Mouse (Mus musculus): Measurements from ENCODE around the gene Apoc4. TPM values are rescaled to one million over a fixed set of nuclear protein-coding genes. Genes with fewer than 3 reads are reported as not detected.

The Apoc4 gene
- polyA plus RNA-seq, 1 experiment from 2014 or later: 0.34 TPM

GRCm38 (mm10) chr7:19651063-19651786 lies 30.1 kb downstream of the Apoc4 start:
- Histone ChIP-seq H3K27me3 (ENCODE audit: control insufficient read depth, insufficient read depth, low read depth, low read length) (no peaks in the 10 kb centered on the region), H3K4me1 (replicated peaks; ENCODE audit: control insufficient read depth, insufficient read depth, low read length) (no peaks in the 10 kb centered on the region), H3K4me2 (ENCODE audit: low read depth, low read length) (no peak overlapping the region), H3K36me3 (ENCODE audit: control insufficient read depth, insufficient read depth, low read length) (peaks cover 42% of the 10 kb centered on the region), H3K9ac (ENCODE audit: low read length) (no peak overlapping the region), H3K4me3 (ENCODE audit: low read length) (no peak overlapping the region), H3K9me3 (ENCODE audit: control insufficient read depth, low read length) (no peaks in the 10 kb centered on the region), H3K27ac (ENCODE audit: low read length) (no peak overlapping the region)
- no peak for ATAC-seq (ENCODE audit: low read depth)
- WGBS: 85% methylated on average over 6 of the region's 6 CpGs

GRCm38 (mm10) chr7:19641223-19641622 lies 40.1 kb downstream of the Apoc4 start:
- Histone ChIP-seq H3K27me3 (ENCODE audit: control insufficient read depth, insufficient read depth, low read depth, low read length) (no peaks in the 10 kb centered on the region), H3K4me1 (replicated peaks; ENCODE audit: control insufficient read depth, insufficient read depth, low read length) (no peaks in the 10 kb centered on the region), H3K36me3 (ENCODE audit: control insufficient read depth, insufficient read depth, low read length) (peaks cover 35% of the 10 kb centered on the region), H3K9me3 (ENCODE audit: control insufficient read depth, low read length) (no peaks in the 10 kb centered on the region), H3K4me2 (ENCODE audit: low read depth, low read length) (no peak overlapping the region), H3K27ac (ENCODE audit: low read length) (no peak overlapping the region), H3K9ac (ENCODE audit: low read length) (no peak overlapping the region), H3K4me3 (ENCODE audit: low read length) (no peak overlapping the region)
- ATAC-seq (ENCODE audit: low read depth): no peak
- 91% methylated on average over 4 of the region's 4 CpGs for WGBS

- Histone ChIP-seq H3K36me3 (ENCODE audit: control insufficient read depth, insufficient read depth, low read length) (peaks cover 34% of the 10 kb centered on the region), H3K9me3 (ENCODE audit: control insufficient read depth, low read length) (no peaks in the 10 kb centered on the region), H3K4me2 (ENCODE audit: low read depth, low read length) (no peak overlapping the region), H3K27me3 (ENCODE audit: control insufficient read depth, insufficient read depth, low read depth, low read length) (no peaks in the 10 kb centered on the region), H3K4me1 (replicated peaks; ENCODE audit: control insufficient read depth, insufficient read depth, low read length) (no peaks in the 10 kb centered on the region), H3K9ac (ENCODE audit: low read length) (no peak overlapping the region), H3K27ac (ENCODE audit: low read length) (no peak overlapping the region), H3K4me3 (ENCODE audit: low read length) (no peak overlapping the region)
- 85% methylated on average over 11 of the region's 11 CpGs for WGBS
- ATAC-seq (ENCODE audit: low read depth): no peak
Measured at GRCm38 (mm10) chr7:19635074-19635827, 46.0 kb downstream of the Apoc4 start.

- Histone ChIP-seq H3K9ac (ENCODE audit: low read length) (no peak overlapping the region), H3K27me3 (ENCODE audit: control insufficient read depth, insufficient read depth, low read depth, low read length) (no peaks in the 10 kb centered on the region), H3K36me3 (ENCODE audit: control insufficient read depth, insufficient read depth, low read length) (peaks cover 34% of the 10 kb centered on the region), H3K4me2 (ENCODE audit: low read depth, low read length) (no peak overlapping the region), H3K27ac (ENCODE audit: low read length) (no peak overlapping the region), H3K4me3 (ENCODE audit: low read length) (no peak overlapping the region), H3K9me3 (ENCODE audit: control insufficient read depth, low read length) (no peaks in the 10 kb centered on the region), H3K4me1 (replicated peaks; ENCODE audit: control insufficient read depth, insufficient read depth, low read length) (no peaks in the 10 kb centered on the region)
- ATAC-seq (ENCODE audit: low read depth): no peak
- WGBS: 91% methylated on average over 2 of the region's 2 CpGs
Measured at GRCm38 (mm10) chr7:19634591-19634990, 46.7 kb downstream of the Apoc4 start.

GRCm38 (mm10) chr7:19633855-19634254 lies 47.4 kb downstream of the Apoc4 start:
- WGBS: 89% methylated on average over 15 of the region's 15 CpGs
- no peak for ATAC-seq (ENCODE audit: low read depth)
- peaks cover 34% of the 10 kb centered on the region for H3K36me3 ChIP-seq (ENCODE audit: control insufficient read depth, insufficient read depth, low read length)

GRCm38 (mm10) chr7:19633197-19633596 lies 48.1 kb downstream of the Apoc4 start:
- ATAC-seq (ENCODE audit: low read depth): no peak
- peaks cover 34% of the 10 kb centered on the region for H3K36me3 ChIP-seq (ENCODE audit: control insufficient read depth, insufficient read depth, low read length)
- WGBS: 80% methylated on average over 17 of the region's 17 CpGs

More at GRCm38 (mm10) chr7:19633855-19634254, 47.4 kb downstream of the Apoc4 start:
- Histone ChIP-seq H3K4me1 (replicated peaks; ENCODE audit: control insufficient read depth, insufficient read depth, low read length) (no peaks in the 10 kb centered on the region), H3K9me3 (ENCODE audit: control insufficient read depth, low read length) (no peaks in the 10 kb centered on the region), H3K27ac (ENCODE audit: low read length) (no peak overlapping the region), H3K9ac (ENCODE audit: low read length) (no peak overlapping the region), H3K27me3 (ENCODE audit: control insufficient read depth, insufficient read depth, low read depth, low read length) (no peaks in the 10 kb centered on the region), H3K4me3 (ENCODE audit: low read length) (no peak overlapping the region), H3K4me2 (ENCODE audit: low read depth, low read length) (no peak overlapping the region)

GRCm38 (mm10) chr7:19632720-19633119 lies 48.6 kb downstream of the Apoc4 start:
- Histone ChIP-seq H3K9ac (ENCODE audit: low read length) (no peak overlapping the region), H3K4me2 (ENCODE audit: low read depth, low read length) (no peak overlapping the region), H3K27me3 (ENCODE audit: control insufficient read depth, insufficient read depth, low read depth, low read length) (no peaks in the 10 kb centered on the region), H3K4me1 (replicated peaks; ENCODE audit: control insufficient read depth, insufficient read depth, low read length) (no peaks in the 10 kb centered on the region), H3K36me3 (ENCODE audit: control insufficient read depth, insufficient read depth, low read length) (peaks cover 31% of the 10 kb centered on the region), H3K9me3 (ENCODE audit: control insufficient read depth, low read length) (no peaks in the 10 kb centered on the region), H3K4me3 (ENCODE audit: low read length) (no peak overlapping the region), H3K27ac (ENCODE audit: low read length) (no peak overlapping the region)
- no peak for ATAC-seq (ENCODE audit: low read depth)

More at GRCm38 (mm10) chr7:19633197-19633596, 48.1 kb downstream of the Apoc4 start:
- Histone ChIP-seq H3K9me3 (ENCODE audit: control insufficient read depth, low read length) (no peaks in the 10 kb centered on the region), H3K9ac (ENCODE audit: low read length) (no peak overlapping the region), H3K4me2 (ENCODE audit: low read depth, low read length) (no peak overlapping the region), H3K27me3 (ENCODE audit: control insufficient read depth, insufficient read depth, low read depth, low read length) (no peaks in the 10 kb centered on the region), H3K4me1 (replicated peaks; ENCODE audit: control insufficient read depth, insufficient read depth, low read length) (no peaks in the 10 kb centered on the region), H3K4me3 (ENCODE audit: low read length) (no peak overlapping the region), H3K27ac (ENCODE audit: low read length) (no peak overlapping the region)

- Histone ChIP-seq H3K27me3 (ENCODE audit: control insufficient read depth, insufficient read depth, low read depth, low read length) (no peaks in the 10 kb centered on the region), H3K4me3 (ENCODE audit: low read length) (no peak overlapping the region), H3K4me1 (replicated peaks; ENCODE audit: control insufficient read depth, insufficient read depth, low read length) (no peaks in the 10 kb centered on the region), H3K4me2 (ENCODE audit: low read depth, low read length) (no peak overlapping the region), H3K9ac (ENCODE audit: low read length) (no peak overlapping the region), H3K27ac (ENCODE audit: low read length) (no peak overlapping the region), H3K9me3 (ENCODE audit: control insufficient read depth, low read length) (no peaks in the 10 kb centered on the region), H3K36me3 (ENCODE audit: control insufficient read depth, insufficient read depth, low read length) (peaks cover 28% of the 10 kb centered on the region)
- ATAC-seq (ENCODE audit: low read depth): no peak
Measured at GRCm38 (mm10) chr7:19632275-19632674, 49.0 kb downstream of the Apoc4 start.

GRCm38 (mm10) chr7:19629361-19629734 lies 51.9 kb downstream of the Apoc4 start, which contains the start of gene Relb:
Gene Relb (minus strand): TSS chr7:19629438.
- Histone ChIP-seq H3K9me3 (ENCODE audit: control insufficient read depth, low read length) (no peaks in the 10 kb centered on the region), H3K27ac (ENCODE audit: low read length) (peak within 1 kb of the TSS; percentile 91), H3K4me3 (ENCODE audit: low read length) (peak within 1 kb of the TSS; percentile 80), H3K27me3 (ENCODE audit: control insufficient read depth, insufficient read depth, low read depth, low read length) (no peaks in the 10 kb centered on the region), H3K4me1 (replicated peaks; ENCODE audit: control insufficient read depth, insufficient read depth, low read length) (no peaks in the 10 kb centered on the region), H3K4me2 (ENCODE audit: low read depth, low read length) (peak within 1 kb of the TSS; percentile 97), H3K36me3 (ENCODE audit: control insufficient read depth, insufficient read depth, low read length) (peaks cover 8% of the 10 kb centered on the region; the same call in 1 of the 2 replicates), H3K9ac (ENCODE audit: low read length) (peak within 1 kb of the TSS; percentile 65)
- peak; percentile 71 for ATAC-seq (ENCODE audit: low read depth)
- 1% methylated on average over 21 of the region's 41 CpGs for WGBS
